Mouse (Mus musculus) layer of hippocampus, postnatal 14 days (tissue): ENCODE data around the gene Snd1. TPM values are rescaled to one million over a fixed set of nuclear protein-coding genes. Genes with fewer than 3 reads are reported as not detected.
A peak's percentile ranks its signal among the peaks of the same experiment; 100 is the strongest.

Experiments
- DNase-seq, 2 experiments: peaks; one replicate each; pipeline ENCODE4 v3.0.0; 2021 to 2022; ENCODE audit warnings: low spot score in 2 of 2, mixed read lengths in 1 of 2
- total RNA-seq, 2 experiments: library from RNA; stranded (reverse); gene quantifications; 2 replicates each; pipeline ENCODE4 v1.2.3; 2021

Gene Snd1
- total RNA-seq, 2 experiments from 2014 or later = 119 to 124 TPM

GRCm38 (mm10) chr6:28789685-28790084 is 314.7 kb downstream of the Snd1 start:
- DNase-seq = no peak

- DNase-seq = no peak
Measured at GRCm38 (mm10) chr6:28791183-28791582, 316.2 kb downstream of the Snd1 start.

GRCm38 (mm10) chr6:28791809-28792208 is 316.9 kb downstream of the Snd1 start:
- DNase-seq = no peak

GRCm38 (mm10) chr6:28795380-28795779 is 320.4 kb downstream of the Snd1 start:
- no peak for DNase-seq

- no peak for DNase-seq
Measured at GRCm38 (mm10) chr6:28795792-28796515, 321.0 kb downstream of the Snd1 start.

GRCm38 (mm10) chr6:28799818-28800217 is 324.9 kb downstream of the Snd1 start:
- DNase-seq = no peak

- DNase-seq = peak in 1 of 2 experiments; percentile 46
Measured at GRCm38 (mm10) chr6:28800976-28801375, 326.0 kb downstream of the Snd1 start.

GRCm38 (mm10) chr6:28803678-28804279 is 328.8 kb downstream of the Snd1 start:
- no peak for DNase-seq

- DNase-seq = no peak
Measured at GRCm38 (mm10) chr6:28804751-28805150, 329.8 kb downstream of the Snd1 start.

GRCm38 (mm10) chr6:28813057-28813456 is 338.1 kb downstream of the Snd1 start:
- no peak for DNase-seq

GRCm38 (mm10) chr6:28814895-28815294 is 340.0 kb downstream of the Snd1 start:
- DNase-seq = no peak

- no peak for DNase-seq
Measured at GRCm38 (mm10) chr6:28817039-28817438, 342.1 kb downstream of the Snd1 start.

- DNase-seq = no peak
Measured at GRCm38 (mm10) chr6:28819509-28820358, 344.8 kb downstream of the Snd1 start.

- DNase-seq = no peak
Measured at GRCm38 (mm10) chr6:28822296-28822695, 347.4 kb downstream of the Snd1 start.

GRCm38 (mm10) chr6:28823375-28823774 is 348.4 kb downstream of the Snd1 start:
- no peak for DNase-seq

- no peak for DNase-seq
Measured at GRCm38 (mm10) chr6:28823802-28824201, 348.9 kb downstream of the Snd1 start.

GRCm38 (mm10) chr6:28825894-28826293 is 351.0 kb downstream of the Snd1 start:
- DNase-seq = no peak

GRCm38 (mm10) chr6:28826689-28827389 is 351.9 kb downstream of the Snd1 start:
- DNase-seq = no peak

- DNase-seq = no peak
Measured at GRCm38 (mm10) chr6:28827565-28827964, 352.6 kb downstream of the Snd1 start.

GRCm38 (mm10) chr6:28828593-28828992 is 353.7 kb downstream of the Snd1 start:
- DNase-seq = peak; percentile 70 to 71

GRCm38 (mm10) chr6:28830306-28830705 is 355.4 kb downstream of the Snd1 start:
- DNase-seq = no peak
